Mouse (Mus musculus) limb, embryonic 11.5 days (tissue): ENCODE results near the gene Gm17660. TPM values are rescaled to one million over a fixed set of nuclear protein-coding genes. Genes with fewer than 3 reads are reported as not detected.

Experiments
- ATAC-seq: fragments of 200-750 bp; cut with Nextera tagmentation; 2 replicates; pipeline ENCODE4 v1.8.0; 2017; ENCODE audit warnings: low read depth; ENCODE audit not compliant: insufficient number of reproducible peaks, low FRiP score, low TSS enrichment
- DNase-seq: peaks from one replicate; pipeline ENCODE4 v3.0.0-alpha.2; 2015; ENCODE audit warnings: low spot score
- H3K27ac ChIP-seq: fragments of 300-500 bp; sonication (generic); replicated peaks from 2 replicates; pipeline ENCODE4 v1.5.1; 2014; ENCODE audit warnings: low read depth, mild to moderate bottlenecking, low read length
- H3K27me3 ChIP-seq: fragments of 300-500 bp; sonication (generic); 2 replicates; pipeline ENCODE4 v1.6.1; 2014; ENCODE audit warnings: mild to moderate bottlenecking, low read length, mixed read lengths; ENCODE audit not compliant: control insufficient read depth, insufficient read depth
- H3K36me3 ChIP-seq: fragments of 300-500 bp; sonication (generic); 2 replicates; pipeline ENCODE4 v1.6.1; 2014; ENCODE audit warnings: mild to moderate bottlenecking, low read length, moderate library complexity, mixed read lengths; ENCODE audit not compliant: control insufficient read depth, insufficient read depth
- H3K4me1 ChIP-seq: fragments of 300-500 bp; sonication (generic); 2 replicates; pipeline ENCODE4 v1.6.1; 2014; ENCODE audit warnings: low read length, mixed read lengths; ENCODE audit not compliant: control insufficient read depth, insufficient read depth
- H3K4me2 ChIP-seq: fragments of 300-500 bp; sonication (generic); 2 replicates; pipeline ENCODE4 v1.6.1; 2014; ENCODE audit warnings: low read depth, mild to moderate bottlenecking, moderate library complexity; ENCODE audit not compliant: severe bottlenecking
- H3K4me3 ChIP-seq: fragments of 300-500 bp; sonication (generic); 2 replicates; pipeline ENCODE4 v1.5.1; 2014; ENCODE audit warnings: low read depth, low read length
- H3K9ac ChIP-seq: fragments of 300-500 bp; sonication (generic); 2 replicates; pipeline ENCODE4 v1.6.1; 2014; ENCODE audit warnings: mild to moderate bottlenecking, low read length
- H3K9me3 ChIP-seq: fragments of 300-500 bp; sonication (generic); 2 replicates; pipeline ENCODE4 v1.6.1; 2016; ENCODE audit warnings: low read length; ENCODE audit not compliant: control insufficient read depth
- WGBS: fragments of 180-500 bp; shearing (Covaris S2); extraction: QIAGEN DNeasy Blood & Tissue Kit; methylation state at CpG from one replicate; pipeline ENCODE4 v1.1.7; 2014; 5-methylcytosine and 5-hydroxymethylcytosine counted together
- polyA plus RNA-seq: library from polyadenylated mRNA; unstranded; fragments of >200 nt; fragmentation: Nextera tagmentation; extraction: Ambion mirVana; gene quantifications from 2 replicates; pipeline ENCODE4 v1.2.1, GENCODE M21; 2014

Gene Gm17660
- polyA plus RNA-seq, 1 experiment from 2014 or later: not detected

DNA sequence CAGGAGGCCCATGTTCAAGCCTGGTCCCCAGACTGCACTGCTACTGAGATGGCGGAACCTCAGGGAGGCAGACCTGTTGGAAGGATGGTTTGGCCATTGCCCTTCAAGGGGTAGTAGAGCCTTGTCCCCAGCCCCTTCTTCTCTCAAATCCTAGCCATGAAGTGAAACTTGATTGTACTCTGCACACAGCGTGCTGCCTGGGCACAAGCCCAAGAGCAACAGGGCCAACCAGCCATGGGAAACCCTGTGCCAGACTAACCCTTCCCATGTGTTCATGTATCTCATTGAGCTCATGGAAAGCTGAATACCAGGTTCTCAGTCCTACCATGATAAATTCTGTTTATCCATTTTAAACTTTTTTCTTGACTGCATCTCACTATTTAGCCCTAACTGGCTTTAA, 34.5 kb downstream of the Gm17660 start:
- no peaks in the 10 kb centered on the region for H3K9me3 ChIP-seq
- 96% methylated on average over 2 of the region's 2 CpGs for WGBS
- no peak overlapping the region for H3K27ac ChIP-seq
- H3K36me3 ChIP-seq: no peaks in the 10 kb centered on the region
- ATAC-seq (no peak), DNase-seq (no peak)
- peaks cover 3% of the 10 kb centered on the region; the same call in 1 of the 2 replicates for H3K4me1 ChIP-seq
- no peaks in the 10 kb centered on the region for H3K27me3 ChIP-seq
- H3K9ac ChIP-seq: no peak overlapping the region
- H3K4me2 ChIP-seq: no peak overlapping the region
- H3K4me3 ChIP-seq: no peak overlapping the region

- no peaks in the 10 kb centered on the region for H3K9me3 ChIP-seq
- H3K4me1 ChIP-seq: no peaks in the 10 kb centered on the region
- no peak overlapping the region for H3K4me2 ChIP-seq
- H3K9ac ChIP-seq: no peak overlapping the region
- DNase-seq (no peak), ATAC-seq (no peak)
- WGBS: 65% methylated on average over 6 of the region's 6 CpGs
- no peak overlapping the region for H3K4me3 ChIP-seq
- no peak overlapping the region for H3K27ac ChIP-seq
- H3K27me3 ChIP-seq: no peaks in the 10 kb centered on the region
- H3K36me3 ChIP-seq: no peaks in the 10 kb centered on the region
These were observed 38.1 kb downstream of the Gm17660 start for GRCm38 (mm10) chr5:104039154-104039932.

DNA sequence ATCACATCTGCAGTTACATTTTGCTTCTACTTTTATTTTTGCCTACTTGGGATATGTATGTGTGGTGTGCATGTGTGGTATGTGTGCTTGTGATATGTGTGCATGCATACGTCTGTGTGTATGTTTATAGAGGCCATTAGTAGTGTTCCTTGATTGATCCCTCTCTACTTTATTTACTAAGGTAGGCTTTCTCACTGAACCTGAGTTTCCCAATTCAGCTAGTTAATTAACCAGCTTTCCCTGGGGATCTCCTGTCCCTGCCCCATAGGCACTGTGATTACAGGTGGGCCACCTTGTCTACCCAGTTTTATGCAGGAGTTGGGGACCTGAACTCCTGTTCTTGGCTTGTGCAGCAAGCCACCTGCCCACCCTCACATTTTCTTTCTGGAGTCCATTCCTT, 40.7 kb downstream of the Gm17660 start:
- H3K9me3 ChIP-seq: no peaks in the 10 kb centered on the region
- no peak overlapping the region for H3K4me2 ChIP-seq
- H3K4me1 ChIP-seq: no peaks in the 10 kb centered on the region
- H3K9ac ChIP-seq: no peak overlapping the region
- no peaks in the 10 kb centered on the region for H3K36me3 ChIP-seq
- H3K4me3 ChIP-seq: no peak overlapping the region
- no peaks in the 10 kb centered on the region for H3K27me3 ChIP-seq
- DNase-seq: no peak
- no peak overlapping the region for H3K27ac ChIP-seq
- 100% methylated on average over 1 of the region's 1 CpGs for WGBS
- no peak for ATAC-seq

- Histone ChIP-seq H3K27ac (no peak overlapping the region), H3K4me1 (no peaks in the 10 kb centered on the region), H3K9me3 (no peaks in the 10 kb centered on the region), H3K9ac (no peak overlapping the region), H3K27me3 (no peaks in the 10 kb centered on the region), H3K4me3 (no peak overlapping the region), H3K4me2 (no peak overlapping the region), H3K36me3 (no peaks in the 10 kb centered on the region)
- no peak for DNase-seq
- 72% methylated on average over 1 of the region's 1 CpGs for WGBS
- no peak for ATAC-seq
These were observed 41.6 kb downstream of the Gm17660 start for GRCm38 (mm10) chr5:104035824-104036223.

GRCm38 (mm10) chr5:104035066-104035465, 42.3 kb downstream of the Gm17660 start:
- no peak for ATAC-seq
- H3K4me1 ChIP-seq: no peaks in the 10 kb centered on the region
- H3K4me2 ChIP-seq: no peak overlapping the region
- no peak overlapping the region for H3K27ac ChIP-seq
- no peak overlapping the region for H3K9ac ChIP-seq
- no peak for DNase-seq
- H3K9me3 ChIP-seq: no peaks in the 10 kb centered on the region
- H3K4me3 ChIP-seq: no peak overlapping the region
- H3K36me3 ChIP-seq: no peaks in the 10 kb centered on the region
- H3K27me3 ChIP-seq: no peaks in the 10 kb centered on the region

GRCm38 (mm10) chr5:104032434-104033097, 44.8 kb downstream of the Gm17660 start:
- 84% methylated on average over 2 of the region's 2 CpGs for WGBS

GRCm38 (mm10) chr5:104025245-104025854, 52.1 kb downstream of the Gm17660 start:
- Histone ChIP-seq H3K27ac (no peak overlapping the region), H3K9me3 (no peaks in the 10 kb centered on the region), H3K4me2 (no peak overlapping the region), H3K4me3 (no peak overlapping the region), H3K4me1 (0 out of 2 replicates have a peak, but pooled peaks cover 3% of the 10 kb centered on the region), H3K36me3 (no peaks in the 10 kb centered on the region), H3K27me3 (no peaks in the 10 kb centered on the region), H3K9ac (no peak overlapping the region)
- DNase-seq (no peak), ATAC-seq (no peak)
- 41% methylated on average over 17 of the region's 17 CpGs for WGBS

More at GRCm38 (mm10) chr5:104032434-104033097, 44.8 kb downstream of the Gm17660 start:
- H3K4me3 ChIP-seq: no peak overlapping the region
- H3K4me2 ChIP-seq: no peak overlapping the region
- ATAC-seq (no peak), DNase-seq (no peak)
- no peak overlapping the region for H3K27ac ChIP-seq
- no peaks in the 10 kb centered on the region for H3K27me3 ChIP-seq
- H3K9me3 ChIP-seq: no peaks in the 10 kb centered on the region
- no peaks in the 10 kb centered on the region for H3K4me1 ChIP-seq
- no peak overlapping the region for H3K9ac ChIP-seq
- H3K36me3 ChIP-seq: no peaks in the 10 kb centered on the region

DNA sequence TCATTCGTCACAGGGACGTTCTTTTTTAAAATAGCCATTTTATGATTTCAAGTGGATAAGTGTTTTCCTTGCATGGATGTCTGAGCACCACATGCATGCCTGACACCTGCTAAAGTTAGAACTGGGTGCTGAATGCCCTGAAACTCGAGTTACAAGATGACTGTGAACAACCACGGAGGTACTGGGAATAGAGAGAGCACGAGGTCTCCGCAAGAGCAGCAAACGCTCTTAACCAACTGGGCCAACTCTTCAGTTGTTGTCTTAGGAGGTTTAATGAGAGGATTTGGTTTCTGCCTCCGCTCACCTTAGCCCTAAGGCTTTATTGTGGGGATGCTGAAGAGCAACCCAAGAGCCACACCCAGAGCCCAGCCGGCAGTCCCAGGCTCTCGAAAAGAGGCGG, 52.6 kb downstream of the Gm17660 start:
- WGBS: 65% methylated on average over 11 of the region's 11 CpGs
- Histone ChIP-seq H3K9ac (no peak overlapping the region), H3K27me3 (no peaks in the 10 kb centered on the region), H3K4me1 (0 out of 2 replicates have a peak, but pooled peaks cover 5% of the 10 kb centered on the region), H3K4me2 (no peak overlapping the region), H3K36me3 (no peaks in the 10 kb centered on the region), H3K9me3 (no peaks in the 10 kb centered on the region), H3K4me3 (no peak overlapping the region), H3K27ac (no peak overlapping the region)
- ATAC-seq: no peak
- no peak for DNase-seq
